In genomic region chr4:151211992-151212391, GRCm38 (mm10) we compare ENCODE assay signal across 22 mouse cellular contexts.
"Had no signal": no experiment of that assay in that cellular context is flagged by ENCODE, and none has a peak within 500 bp of the region (broad histone marks: within the 10 kb centered on the region; RNA-seq: fewer than 3 reads in every experiment).

No protein-coding gene starts in this region.

- H3K36me3 ChIP-seq: kidney, embryonic 15.5 days; limb, embryonic 10.5 days; limb, embryonic 13.5 days; liver, embryonic 12.5 days; liver, embryonic 15.5 days; midbrain, embryonic 15.5 days; neural tube, embryonic 13.5 days; stomach, embryonic 15.5 days had no signal

- H3K4me3 ChIP-seq: kidney, embryonic 15.5 days; left cerebral cortex, adult 2 months; limb, embryonic 10.5 days; limb, embryonic 13.5 days; liver, embryonic 12.5 days; liver, embryonic 15.5 days; midbrain, embryonic 15.5 days; myocyte; neural tube, embryonic 13.5 days; stomach, embryonic 15.5 days had no signal

- H3K27ac ChIP-seq: kidney, embryonic 15.5 days; left cerebral cortex, adult 2 months; limb, embryonic 10.5 days; limb, embryonic 13.5 days; liver, embryonic 12.5 days; liver, embryonic 15.5 days; macrophage; midbrain, embryonic 15.5 days; neural tube, embryonic 13.5 days; stomach, embryonic 15.5 days had no signal

- H3K27me3 ChIP-seq: kidney, embryonic 15.5 days; limb, embryonic 13.5 days; liver, embryonic 12.5 days; liver, embryonic 15.5 days; midbrain, embryonic 15.5 days; neural tube, embryonic 13.5 days; stomach, embryonic 15.5 days had no signal

- H3K4me1 ChIP-seq: liver, embryonic 12.5 days; liver, embryonic 15.5 days had no signal

- ATAC-seq: liver, embryonic 12.5 days; midbrain, embryonic 15.5 days had no signal

- H3K4me2 ChIP-seq: kidney, embryonic 15.5 days; limb, embryonic 13.5 days; liver, embryonic 12.5 days; liver, embryonic 15.5 days; midbrain, embryonic 15.5 days; neural tube, embryonic 13.5 days; stomach, embryonic 15.5 days had no signal

- H3K9me3 ChIP-seq: kidney, embryonic 15.5 days; limb, embryonic 10.5 days; limb, embryonic 13.5 days; liver, embryonic 12.5 days; liver, embryonic 15.5 days; midbrain, embryonic 15.5 days; neural tube, embryonic 13.5 days; stomach, embryonic 15.5 days had no signal

- H3K9ac ChIP-seq: kidney, embryonic 15.5 days; limb, embryonic 13.5 days; liver, embryonic 12.5 days; liver, embryonic 15.5 days; midbrain, embryonic 15.5 days; neural tube, embryonic 13.5 days; stomach, embryonic 15.5 days had no signal

- DNase-seq: kidney, adult 11 months; kidney, adult 8-10 months; kidney, postnatal 10 days; kidney, postnatal 36 days; layer of hippocampus, postnatal 36 days; liver; lung, adult 18-20 months; retina, postnatal 1 day; right cerebral cortex, postnatal 25 days; spleen, adult 18-20 months; thymus, postnatal 25 days had no signal
